Mouse (Mus musculus) thymus, postnatal 25 days (tissue): ENCODE data around the gene Alg3.

Experiments used
- DNase-seq: peaks from one replicate; pipeline ENCODE4 v3.0.0; 2022

Alg3 gene

GRCm38 (mm10) chr16:20600511-20600910 lies 11.0 kb downstream of the Alg3 start:
- DNase-seq, result no peak

DNA sequence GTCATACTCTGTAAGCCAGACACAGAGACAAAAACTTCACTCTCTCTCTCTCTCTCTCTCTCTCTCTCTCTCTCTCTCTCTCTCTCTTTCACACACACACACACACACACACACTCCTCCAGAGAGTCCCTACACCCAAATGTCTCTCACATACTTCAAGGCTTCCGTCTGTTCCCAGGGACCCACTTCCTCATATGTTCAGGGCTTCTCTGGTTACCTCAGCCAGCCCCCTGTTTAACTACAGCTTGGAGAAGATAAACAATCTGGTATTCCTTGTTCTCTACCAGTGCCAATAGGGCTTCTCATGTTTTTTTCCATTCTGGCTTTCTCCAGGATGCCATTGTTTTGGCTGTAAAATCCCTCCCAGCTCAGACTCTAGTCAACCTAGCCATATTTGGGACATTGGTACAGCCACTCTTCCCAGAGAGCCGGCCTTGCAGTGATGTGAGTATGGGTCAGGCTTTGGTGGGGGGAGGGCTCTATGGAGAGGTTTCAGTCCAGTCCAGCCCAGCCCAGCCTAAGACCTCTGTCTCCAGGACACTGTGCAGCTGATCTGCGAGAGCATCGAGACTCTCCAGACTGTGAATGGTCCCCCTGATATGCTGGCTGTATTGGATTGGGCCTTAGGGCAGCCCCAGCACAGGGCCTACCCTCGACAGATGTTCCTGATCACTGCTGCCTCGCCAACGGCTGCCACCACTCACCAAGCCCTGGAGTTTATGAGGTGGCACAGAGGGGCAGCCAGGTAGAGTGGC lies 14.7 kb downstream of the Alg3 start:
- DNase-seq, result no peak

DNA sequence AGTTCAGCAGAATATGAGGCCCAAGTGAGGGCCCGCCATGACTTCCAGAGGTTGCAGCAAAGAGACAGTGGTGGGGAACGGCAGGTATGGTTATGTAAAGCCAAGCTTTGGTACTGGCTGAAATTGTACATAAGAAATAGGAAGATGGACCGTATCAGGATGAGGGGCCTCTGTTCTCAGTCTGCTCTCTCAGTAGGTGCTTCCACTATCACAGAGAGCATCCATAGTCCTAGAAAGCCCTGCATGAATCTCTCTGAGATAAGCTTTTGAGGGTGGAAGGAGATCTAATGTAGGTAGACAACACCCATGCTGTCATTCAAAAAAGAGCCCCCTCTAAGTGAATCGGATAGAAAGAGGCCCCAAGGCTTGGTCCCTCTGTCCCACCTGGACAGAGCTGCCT lies 15.8 kb downstream of the Alg3 start:
- DNase-seq, result no peak

- DNase-seq, result no peak
These were observed 16.4 kb downstream of the Alg3 start for GRCm38 (mm10) chr16:20595060-20595673.

DNA sequence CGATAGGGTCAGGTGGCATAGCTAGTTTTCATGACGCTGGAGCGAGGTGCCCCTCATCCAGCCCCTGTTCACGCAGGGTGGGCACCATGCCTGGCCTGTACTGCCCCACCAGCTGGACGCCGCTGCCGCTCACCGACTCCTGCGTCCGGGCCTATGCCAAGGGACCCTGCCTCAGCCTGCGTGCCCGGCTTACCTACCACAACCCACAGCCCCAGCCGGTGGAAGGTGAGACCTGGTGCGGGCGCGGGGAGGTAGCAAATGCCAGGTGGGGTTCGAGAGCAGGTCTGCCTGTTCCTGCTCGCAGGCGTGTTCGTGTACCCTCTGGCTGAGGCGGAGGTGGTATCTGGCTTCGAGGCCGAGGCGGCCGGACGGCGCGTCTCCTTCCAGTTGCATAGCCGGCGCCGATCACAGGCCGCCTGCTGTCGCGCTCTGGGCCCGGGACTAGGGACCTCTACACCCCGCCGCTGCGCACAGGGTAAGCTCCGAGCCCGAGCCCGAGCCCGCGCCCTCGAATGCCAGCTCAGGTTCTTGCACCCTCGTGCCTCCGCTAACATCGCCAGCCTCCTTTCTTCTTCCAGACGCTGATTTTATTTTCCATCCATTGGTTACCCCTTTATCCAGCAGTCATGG lies 20.3 kb downstream of the Alg3 start:
- no peak for DNase-seq

DNA sequence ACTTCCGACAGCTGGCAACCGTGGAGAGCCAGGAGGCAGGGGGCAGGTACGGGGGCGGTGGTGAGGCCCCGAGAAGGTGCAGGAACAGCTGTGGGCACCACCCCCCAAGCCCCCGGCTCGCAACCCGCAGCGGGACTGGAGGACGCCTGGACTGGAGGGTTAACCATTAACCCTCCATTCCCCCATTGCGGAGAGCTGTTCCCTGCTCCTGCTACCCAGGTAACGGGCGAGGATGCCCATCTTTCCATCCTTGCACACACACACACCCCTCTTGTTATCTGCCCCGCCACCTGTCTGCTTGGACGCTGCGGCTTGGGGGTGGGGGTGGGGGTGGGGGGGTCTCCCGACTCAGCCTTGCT lies 20.9 kb downstream of the Alg3 start:
- DNase-seq, result no peak

DNA sequence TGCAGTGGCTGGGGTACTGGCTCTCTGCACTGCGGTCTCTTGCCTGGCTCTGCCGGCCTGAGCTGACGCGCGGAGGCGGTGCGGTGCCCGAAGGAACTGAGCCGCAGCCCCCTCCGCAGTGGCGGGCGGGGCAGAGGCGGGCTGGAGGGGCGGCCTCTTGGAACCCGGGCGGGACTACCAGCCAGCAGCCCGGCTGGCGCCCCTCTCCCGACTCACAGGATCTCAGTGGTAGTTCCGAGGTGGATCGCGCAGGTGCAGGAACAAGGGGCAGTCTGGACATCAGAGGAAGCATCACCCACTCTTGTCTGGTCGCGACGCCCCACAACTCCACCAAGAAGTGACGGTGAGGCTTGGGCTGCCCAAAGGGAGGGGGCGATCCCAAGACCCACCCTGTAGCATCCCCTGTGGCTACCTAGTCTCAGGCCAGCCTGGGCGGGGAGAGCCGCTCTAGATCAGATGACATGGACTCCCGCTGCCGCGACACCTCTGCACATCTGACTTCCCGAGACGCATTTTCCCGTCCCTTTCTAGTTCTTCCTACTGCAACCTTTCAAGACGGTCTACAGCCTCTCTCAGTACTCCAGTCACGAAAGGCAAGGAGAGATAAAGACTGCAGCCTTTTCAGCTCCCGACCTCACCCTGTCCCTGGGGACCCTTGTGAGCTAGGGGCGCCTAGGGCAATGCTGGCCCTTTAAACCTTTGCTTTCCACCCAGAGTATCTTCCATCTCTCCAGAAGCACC lies 21.4 kb downstream of the Alg3 start:
- DNase-seq, result no peak

DNA sequence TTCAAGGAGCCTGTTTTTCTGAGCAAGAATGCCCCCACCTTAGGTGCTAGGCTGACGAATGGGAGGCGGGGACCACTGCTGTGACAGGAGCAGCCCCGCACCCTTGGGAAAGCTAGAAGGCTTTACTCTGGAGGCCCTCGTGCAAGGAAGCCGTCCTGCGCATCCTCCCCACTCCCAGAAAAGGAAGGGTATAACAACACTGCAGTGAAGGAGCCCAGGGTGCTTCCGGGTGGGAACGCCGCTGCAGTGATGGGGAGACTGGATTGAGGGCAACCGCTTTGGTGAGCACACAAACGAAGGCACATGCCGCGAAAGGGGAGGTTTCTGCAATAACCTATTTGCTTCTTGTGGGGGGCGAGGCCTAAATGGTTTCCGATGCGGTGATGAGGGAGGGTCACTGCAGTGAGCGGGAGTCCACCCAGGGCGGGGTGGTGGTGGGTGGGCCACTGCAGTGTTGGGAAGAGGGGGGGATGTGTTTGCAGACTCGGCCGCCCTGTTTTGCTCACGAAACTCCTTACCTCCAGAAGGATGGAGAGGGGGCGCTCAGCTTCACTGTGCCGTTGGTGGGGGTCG lies 22.1 kb downstream of the Alg3 start, which contains the start of gene Vwa5b2:
Gene Vwa5b2 (plus strand): TSS at position 106 of the 573 bp plus-strand sequence.
- DNase-seq, result no peak

DNA sequence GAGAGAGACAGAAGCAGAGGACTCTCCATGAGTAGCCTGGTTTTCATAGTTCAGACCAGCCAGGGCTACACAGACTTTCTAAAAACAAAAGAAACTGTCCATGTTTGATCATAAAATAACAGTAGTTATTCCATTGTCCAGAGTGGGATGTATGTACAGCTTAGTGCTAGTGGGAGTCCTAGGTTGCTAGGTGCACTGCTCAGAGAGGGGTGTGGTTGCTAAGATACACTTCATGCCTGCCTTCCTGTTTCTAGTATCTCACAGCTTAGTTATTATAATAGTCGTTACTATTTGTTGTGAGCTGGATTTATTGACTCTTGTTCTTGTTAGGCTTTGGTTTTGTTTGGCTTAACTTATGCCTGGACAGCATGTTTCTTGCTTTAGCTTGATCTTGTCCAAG lies 46.5 kb downstream of the Alg3 start:
- no peak for DNase-seq

GRCm38 (mm10) chr16:20557381-20557780 lies 54.2 kb downstream of the Alg3 start:
- DNase-seq, result no peak
